Mouse (Mus musculus): ENCODE measurements around the gene Vhl.

DNA sequence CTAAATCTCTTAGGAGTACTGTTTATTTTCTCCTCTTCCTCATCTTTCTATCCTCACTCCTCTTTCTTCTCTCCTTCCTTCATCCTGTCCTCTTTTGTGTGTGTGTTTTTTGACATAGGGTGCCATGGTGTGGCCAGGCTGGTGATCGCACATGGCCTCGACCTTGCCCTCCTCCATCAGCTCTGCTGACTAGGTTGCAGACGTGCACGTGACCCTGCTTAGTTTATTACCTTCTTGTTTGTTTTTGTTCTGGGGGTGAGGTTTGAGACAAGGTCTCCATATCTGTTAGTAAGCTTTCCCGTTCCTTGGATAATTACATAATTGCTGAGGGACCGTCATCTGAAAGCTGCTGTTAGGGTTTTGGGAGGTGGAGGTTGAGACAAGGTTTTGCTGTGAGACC, 14.9 kb upstream of the Vhl start:
- no peak for TF ChIP-seq CTCF (conservative IDR thresholded peaks at IDR 0.05; ENCODE audit: low read length)
- no peak for TF ChIP-seq NANOG (IDR thresholded peaks at IDR 0.05; ENCODE audit: borderline replicate concordance, low read length)
- no peak for TF ChIP-seq POU5F1 (IDR thresholded peaks at IDR 0.05; ENCODE audit: borderline replicate concordance, low read length)
